Mouse (Mus musculus) liver, adult 2 months (tissue): ENCODE data around the gene Sh3bp1. TPM values are rescaled to one million over a fixed set of nuclear protein-coding genes. Genes with fewer than 3 reads are reported as not detected.

Source experiments
- DNase-seq: peaks from one replicate; pipeline ENCODE4 v3.0.0-alpha.2; 2011; ENCODE audit warnings: low read depth, low spot score; ENCODE audit errors: extremely low read depth
- H3K27ac ChIP-seq: fragments of 200-500 bp; replicated peaks from 2 replicates; pipeline ENCODE4 v1.5.1; 2012; ENCODE audit warnings: low read depth, mild to moderate bottlenecking, control low read depth, inconsistent platforms, low read length; ENCODE audit not compliant: insufficient read depth
- H3K27me3 ChIP-seq: fragments of 200-500 bp; 2 replicates; pipeline ENCODE4 v1.6.1; 2012; ENCODE audit warnings: mild to moderate bottlenecking, moderate library complexity, low read length, inconsistent platforms; ENCODE audit not compliant: control insufficient read depth, insufficient read depth
- H3K36me3 ChIP-seq: fragments of 200-500 bp; 2 replicates; pipeline ENCODE4 v1.6.1; 2012; ENCODE audit warnings: low read length, inconsistent platforms; ENCODE audit not compliant: control insufficient read depth, insufficient read depth
- H3K4me1 ChIP-seq: fragments of 200-500 bp; 2 replicates; pipeline ENCODE4 v1.6.1; 2011; ENCODE audit warnings: low read length; ENCODE audit not compliant: control insufficient read depth, insufficient read depth
- H3K4me3 ChIP-seq: fragments of 200-500 bp; 2 replicates; pipeline ENCODE4 v1.5.1; 2011; ENCODE audit warnings: low read depth, mild to moderate bottlenecking, control low read depth, low read length, moderate library complexity; ENCODE audit not compliant: insufficient read depth
- H3K79me2 ChIP-seq: fragments of 200-500 bp; 2 replicates; pipeline ENCODE4 v1.6.1; 2012; ENCODE audit warnings: inconsistent platforms, mild to moderate bottlenecking, low read length, moderate library complexity; ENCODE audit not compliant: control insufficient read depth, insufficient read depth
- H3K9ac ChIP-seq: fragments of 200-500 bp; 2 replicates; pipeline ENCODE4 v1.6.1; 2012; ENCODE audit warnings: low read depth, mild to moderate bottlenecking, control low read depth, inconsistent platforms, low read length
- CTCF ChIP-seq: fragments of 200-500 bp; IDR thresholded peaks from 2 replicates; pipeline ENCODE4 v1.5.1; 2011; ENCODE audit warnings: low read depth, low read length, control low read depth
- POLR2A ChIP-seq: fragments of 200-500 bp; IDR thresholded peaks from 2 replicates; pipeline ENCODE4 v1.6.1; 2011; ENCODE audit warnings: low read length, control low read depth; ENCODE audit not compliant: insufficient read depth; ENCODE audit errors: extremely low read depth
- WGBS: fragments of 180-500 bp; shearing (Covaris S2); methylation state at CpG from one replicate; pipeline ENCODE4 v1.1.7; 2018; 5-methylcytosine and 5-hydroxymethylcytosine counted together
- polyA plus RNA-seq: library from polyadenylated mRNA; depleted of rRNA; stranded (reverse); fragments of >200 nt; gene quantifications from 2 replicates; pipeline ENCODE4 v1.2.3, GENCODE M21; 2012
- total RNA-seq: library from RNA; depleted of rRNA; stranded (reverse); fragments of >200 nt; gene quantifications from 2 replicates; pipeline ENCODE4 v1.2.3, GENCODE M21; 2014

Gene Sh3bp1
- total and polyA plus RNA-seq, 2 experiments, result 0.37 to 6.0 TPM

- 2% methylated on average over 2 of the region's 2 CpGs for WGBS
- Histone ChIP-seq H3K36me3 (no peaks in the 10 kb centered on the region), H3K4me3 (no peak overlapping the region)
These were observed 3.7 kb downstream of the Sh3bp1 start for GRCm38 (mm10) chr15:78903243-78903642.

DNA sequence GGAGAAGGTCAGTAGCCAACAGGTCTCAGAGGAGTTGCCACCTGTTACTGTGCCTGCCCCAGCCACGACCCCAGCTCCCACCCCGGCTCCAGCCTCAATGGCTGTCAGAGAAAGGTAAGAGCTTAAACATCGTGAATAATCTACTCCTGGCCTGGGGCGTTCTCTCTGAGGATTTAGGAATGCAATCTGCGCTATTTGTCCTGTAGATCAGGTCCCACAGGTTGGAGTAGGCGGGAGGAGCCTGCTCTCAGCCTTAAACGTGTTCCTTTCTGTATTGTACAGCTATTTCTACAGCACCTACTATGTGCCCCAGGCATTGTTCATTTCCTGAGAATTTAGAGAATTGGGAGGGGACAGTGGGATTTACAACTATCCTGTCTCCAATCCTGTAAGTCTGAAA, 8.8 kb downstream of the Sh3bp1 start:
- Histone ChIP-seq H3K4me3 (no peak overlapping the region), H3K27ac (no peak overlapping the region), H3K4me1 (no peaks in the 10 kb centered on the region), H3K36me3 (no peaks in the 10 kb centered on the region), H3K9ac (no peak overlapping the region), H3K79me2 (no peaks in the 10 kb centered on the region), H3K27me3 (no peaks in the 10 kb centered on the region)
- WGBS, result 91% methylated on average over 7 of the region's 7 CpGs
- DNase-seq, result no peak
- TF ChIP-seq CTCF (no peak), POLR2A (no peak)

More at GRCm38 (mm10) chr15:78903243-78903642, 3.7 kb downstream of the Sh3bp1 start:
- TF ChIP-seq POLR2A, result no peak
- TF ChIP-seq CTCF, result peak; percentile 76
- Histone ChIP-seq H3K27ac (no peak overlapping the region), H3K9ac (no peak overlapping the region), H3K79me2 (no peaks in the 10 kb centered on the region), H3K27me3 (no peaks in the 10 kb centered on the region), H3K4me1 (no peaks in the 10 kb centered on the region; the same call in 1 of the 2 replicates)
- DNase-seq, result peak; percentile 46

DNA sequence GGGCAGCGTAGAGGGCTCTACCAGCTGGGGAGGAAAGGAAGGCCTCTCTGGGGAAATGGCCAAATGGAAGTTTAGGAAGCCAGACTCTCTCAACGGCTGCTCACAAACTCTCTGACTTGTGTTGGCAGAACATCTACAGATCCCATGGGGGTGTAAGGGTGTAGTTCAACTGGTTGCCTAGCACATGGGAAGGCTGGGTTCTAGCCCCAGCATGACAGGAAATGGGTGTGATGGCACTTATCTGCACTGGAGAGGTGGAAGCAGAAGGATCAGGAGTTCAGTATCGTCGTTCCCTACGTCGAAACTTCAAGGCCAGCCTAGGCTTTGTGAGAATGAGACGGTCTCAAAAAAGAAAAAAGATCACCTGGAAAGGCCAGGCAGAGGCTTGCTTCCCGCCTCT, 9.4 kb downstream of the Sh3bp1 start:
- no peak for DNase-seq
- no peaks in the 10 kb centered on the region for H3K4me1 ChIP-seq
- H3K27me3 ChIP-seq, result 0 out of 2 replicates have a peak, but pooled peaks cover under 1% of the 10 kb centered on the region
- TF ChIP-seq POLR2A (no peak), CTCF (no peak)
- no peaks in the 10 kb centered on the region for H3K79me2 ChIP-seq
- no peaks in the 10 kb centered on the region for H3K36me3 ChIP-seq
- no peak overlapping the region for H3K27ac ChIP-seq
- H3K4me3 ChIP-seq, result no peak overlapping the region
- H3K9ac ChIP-seq, result no peak overlapping the region
- 78% methylated on average over 8 of the region's 8 CpGs for WGBS

DNA sequence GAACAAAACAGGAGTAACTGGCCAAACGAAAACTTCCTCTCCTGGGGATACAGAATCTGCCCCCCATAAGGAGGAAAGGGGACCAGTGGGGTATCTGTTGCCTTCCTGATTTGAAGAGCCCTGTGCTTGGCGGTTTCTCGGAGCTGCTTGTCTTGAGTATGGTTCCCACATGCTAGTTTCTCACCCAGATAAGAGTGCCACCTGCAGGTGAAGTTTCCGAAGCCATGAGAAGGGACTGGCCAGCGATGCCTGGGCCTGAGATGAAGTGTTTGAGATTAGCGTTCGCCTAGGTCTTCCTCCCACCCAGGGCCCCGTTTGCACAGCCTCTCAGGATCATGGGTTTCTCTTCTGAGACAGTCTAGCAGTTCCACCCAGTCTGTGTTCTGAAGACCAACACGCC, 12.5 kb downstream of the Sh3bp1 start:
- TF ChIP-seq POLR2A, result no peak
- TF ChIP-seq CTCF, result no peak
- H3K27me3 ChIP-seq, result 0 out of 2 replicates have a peak, but pooled peaks cover 5% of the 10 kb centered on the region
- H3K27ac ChIP-seq, result no peak overlapping the region
- no peak for DNase-seq
- 70% methylated on average over 9 of the region's 9 CpGs for WGBS
- no peaks in the 10 kb centered on the region for H3K36me3 ChIP-seq
- H3K9ac ChIP-seq, result no peak overlapping the region
- peaks cover 5% of the 10 kb centered on the region; the same call in 1 of the 2 replicates for H3K4me1 ChIP-seq
- no peaks in the 10 kb centered on the region for H3K79me2 ChIP-seq
- H3K4me3 ChIP-seq, result no peak overlapping the region

DNA sequence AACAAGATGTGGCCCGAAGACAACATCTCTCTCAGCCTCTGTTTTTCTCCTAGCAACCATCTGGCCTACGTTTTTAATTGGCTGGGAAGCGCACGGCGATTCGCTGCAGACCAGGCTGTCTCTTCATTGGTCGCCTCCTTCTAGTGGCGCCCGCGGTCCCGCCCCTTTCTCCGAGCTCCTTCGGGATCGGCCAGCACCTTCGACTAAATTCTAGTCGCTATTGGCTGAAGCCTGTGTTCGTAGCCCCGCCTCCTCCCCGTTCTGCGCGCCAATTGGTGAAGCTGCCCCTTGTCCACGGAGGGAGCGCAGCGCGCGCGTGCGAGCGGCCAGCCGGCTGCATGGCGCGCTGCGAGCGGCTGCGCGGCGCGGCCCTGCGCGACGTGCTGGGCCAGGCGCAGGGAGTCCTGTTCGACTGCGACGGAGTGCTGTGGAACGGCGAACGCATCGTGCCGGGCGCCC, 14.1 kb downstream of the Sh3bp1 start, which contains the start of gene Pdxp:
Pdxp (plus strand) TSS at position 288 of the 459 bp plus-strand sequence.
- TF ChIP-seq CTCF (no peak), POLR2A (no peak)
- 3% methylated on average over 51 of the region's 51 CpGs for WGBS

More for the DNA sequence above, 14.1 kb downstream of the Sh3bp1 start, which contains the start of gene Pdxp:
- Histone ChIP-seq H3K79me2 (no peaks in the 10 kb centered on the region), H3K4me1 (peaks cover 5% of the 10 kb centered on the region; the same call in 1 of the 2 replicates), H3K9ac (peak within 1 kb of the TSS; percentile 54), H3K4me3 (peak within 1 kb of the TSS; percentile 49; the same call in 1 of the 2 replicates), H3K27me3 (0 out of 2 replicates have a peak, but pooled peaks cover 5% of the 10 kb centered on the region), H3K36me3 (no peaks in the 10 kb centered on the region), H3K27ac (no peak within 1 kb of the TSS)
- DNase-seq, result peak; percentile 71
